Mouse (Mus musculus): ENCODE measurements around the gene Acvrl1.

The Acvrl1 gene

DNA sequence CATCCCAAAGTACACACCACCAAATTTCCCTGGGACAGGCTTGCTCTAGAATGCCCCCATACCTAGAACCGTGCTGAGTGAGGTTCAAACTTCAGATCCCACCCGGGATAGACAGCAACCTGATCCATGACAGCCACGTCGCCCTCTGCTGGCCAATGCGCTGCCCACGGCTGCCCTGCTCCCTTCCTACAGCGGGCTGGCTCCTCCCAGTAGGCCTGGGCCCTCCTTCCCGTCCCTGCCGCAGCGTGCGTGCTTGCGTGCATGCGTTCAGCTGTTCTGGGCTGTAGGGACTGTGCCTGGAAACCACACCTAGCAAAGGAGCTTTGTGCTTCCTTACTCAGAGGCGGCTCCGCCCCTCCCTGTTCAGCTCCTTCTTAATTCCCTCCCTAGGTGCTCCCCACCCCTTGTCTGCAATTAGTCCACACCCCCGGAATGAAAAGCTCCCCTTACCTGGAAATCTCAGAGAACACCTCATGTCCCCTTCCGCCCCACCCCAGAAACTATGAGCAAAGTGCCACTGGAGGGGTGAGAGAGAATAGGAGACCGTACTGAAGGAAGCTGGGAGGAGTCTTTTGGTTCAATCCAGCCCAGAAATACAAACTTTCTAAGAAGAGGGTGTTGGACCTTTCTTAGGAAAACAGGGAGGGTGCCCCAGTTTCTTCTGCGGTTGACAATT lies 17.2 kb downstream of the Acvrl1 start:
- TF ChIP-seq GATA4 (IDR thresholded peaks at IDR 0.05; ENCODE audit: insufficient replicate concordance, low read length) = no peak

DNA sequence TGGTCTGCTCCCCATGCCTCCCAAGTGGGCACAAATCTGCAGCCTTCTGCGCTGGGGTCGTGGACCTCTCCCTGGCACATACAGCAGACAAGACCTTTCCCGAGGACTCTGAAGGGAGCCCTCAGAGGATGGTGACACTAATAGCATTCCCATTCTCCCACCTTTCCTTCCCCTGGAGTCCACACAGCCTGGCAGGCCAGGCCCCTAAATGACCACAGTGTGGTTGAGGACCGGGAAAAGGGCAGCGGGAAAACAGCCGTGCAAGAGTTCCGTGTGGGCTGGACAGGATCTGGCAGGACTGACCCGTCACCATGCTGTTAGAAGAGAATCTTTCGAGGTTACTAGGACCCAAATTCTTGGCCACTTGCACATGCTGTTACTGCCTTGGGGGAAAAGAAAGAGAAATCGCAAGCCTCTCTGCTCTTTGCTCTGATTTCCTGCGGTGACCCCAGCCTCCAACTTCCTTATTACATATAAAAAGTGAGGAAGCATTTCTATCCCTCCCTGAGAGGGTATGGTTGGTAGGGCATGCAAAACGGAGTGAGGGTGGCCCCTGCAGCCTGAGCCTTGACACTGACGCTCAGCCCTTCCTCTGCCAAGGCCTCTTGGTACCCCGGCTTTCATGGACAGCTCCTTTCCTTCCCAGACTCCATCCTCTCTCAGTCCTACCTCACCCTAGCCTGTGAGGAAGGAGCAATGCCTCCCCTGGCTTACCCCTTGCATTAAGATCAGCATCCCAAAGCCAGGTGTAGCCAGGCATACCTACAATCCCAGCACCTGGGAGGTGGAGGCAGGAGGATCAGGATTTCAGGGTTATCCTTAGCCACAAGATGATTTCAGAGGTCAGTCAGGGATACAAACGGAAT lies 18.0 kb downstream of the Acvrl1 start:
- TF ChIP-seq GATA4 (IDR thresholded peaks at IDR 0.05; ENCODE audit: insufficient replicate concordance, low read length) = no peak

DNA sequence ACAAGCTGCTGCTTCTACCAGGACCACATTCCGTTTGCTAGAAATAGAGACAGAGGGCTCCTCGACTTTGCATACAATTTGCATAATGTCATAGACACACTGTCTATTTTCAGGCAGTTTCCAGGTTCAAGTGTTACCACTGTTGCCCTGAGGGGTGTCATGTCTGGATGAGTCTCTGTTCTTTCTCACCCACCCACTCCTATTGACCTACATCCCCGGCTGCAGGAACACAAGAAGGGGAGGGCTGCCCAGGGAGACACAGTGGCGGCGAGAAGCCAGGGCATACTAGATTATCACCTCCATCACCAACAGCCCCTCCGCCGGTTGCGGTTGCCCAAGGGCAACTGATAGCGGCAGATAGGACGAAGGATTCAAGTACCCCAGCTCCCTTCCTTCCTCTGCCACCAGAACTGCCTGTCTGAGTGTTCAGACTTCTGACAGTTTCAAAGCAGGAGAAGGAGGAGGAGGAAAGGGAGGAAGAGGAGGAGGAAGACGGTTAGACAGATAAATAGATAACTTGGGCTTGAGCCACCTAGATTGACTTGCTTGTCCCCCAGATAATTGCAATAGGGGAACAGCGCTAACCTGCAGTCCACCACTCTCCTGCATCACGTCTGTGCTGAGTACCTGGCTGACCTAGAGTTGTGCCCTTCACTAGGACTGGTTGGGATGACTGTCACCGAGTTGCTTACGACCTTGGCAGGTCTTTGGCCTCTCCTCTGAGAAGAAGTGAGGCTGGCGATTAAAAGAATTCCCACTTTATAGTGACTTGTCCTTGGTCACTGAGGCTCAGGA lies 19.0 kb downstream of the Acvrl1 start:
- TF ChIP-seq GATA4 (IDR thresholded peaks at IDR 0.05; ENCODE audit: insufficient replicate concordance, low read length) = no peak

DNA sequence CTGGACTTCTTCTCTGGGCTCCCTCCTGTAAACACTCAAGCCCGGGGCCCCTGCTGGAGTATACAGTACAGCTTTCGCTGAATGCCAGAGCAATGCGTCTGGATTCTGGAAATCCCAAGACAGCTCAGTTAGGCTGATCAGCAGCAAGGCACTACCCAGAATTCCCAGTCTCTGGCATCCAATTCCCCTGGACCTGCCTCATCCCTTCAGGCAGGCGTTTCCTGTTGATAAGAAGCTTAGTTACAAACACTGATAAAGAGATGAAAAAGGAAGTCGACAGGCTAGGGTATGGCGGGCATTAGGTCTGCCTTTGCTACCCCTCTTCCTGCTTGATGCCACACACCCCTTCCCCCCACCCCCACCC lies 19.6 kb downstream of the Acvrl1 start:
- TF ChIP-seq GATA4 (IDR thresholded peaks at IDR 0.05; ENCODE audit: insufficient replicate concordance, low read length) = peak; percentile 82; the same call in 1 of the 2 replicates

DNA sequence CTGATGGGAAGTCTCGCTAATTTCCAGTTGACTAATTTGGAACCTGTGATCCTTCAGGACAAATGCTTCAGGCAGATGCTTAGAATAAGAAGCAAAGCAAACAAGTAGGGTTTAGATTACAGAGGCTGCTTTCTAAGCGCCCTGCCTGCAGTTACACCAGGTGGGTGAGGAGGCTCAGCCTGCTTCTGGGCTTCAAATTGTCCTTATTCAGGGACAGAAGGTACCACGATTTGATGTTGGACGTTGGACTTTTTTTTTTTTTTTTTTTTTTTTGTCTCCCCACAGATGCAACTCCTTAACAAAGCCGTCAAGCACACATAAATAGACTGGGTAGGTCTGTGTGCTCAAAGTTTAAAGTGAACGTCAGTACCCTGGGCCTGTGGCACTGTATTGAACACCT lies 20.3 kb downstream of the Acvrl1 start:
- no peak for TF ChIP-seq GATA4 (IDR thresholded peaks at IDR 0.05; ENCODE audit: insufficient replicate concordance, low read length)

DNA sequence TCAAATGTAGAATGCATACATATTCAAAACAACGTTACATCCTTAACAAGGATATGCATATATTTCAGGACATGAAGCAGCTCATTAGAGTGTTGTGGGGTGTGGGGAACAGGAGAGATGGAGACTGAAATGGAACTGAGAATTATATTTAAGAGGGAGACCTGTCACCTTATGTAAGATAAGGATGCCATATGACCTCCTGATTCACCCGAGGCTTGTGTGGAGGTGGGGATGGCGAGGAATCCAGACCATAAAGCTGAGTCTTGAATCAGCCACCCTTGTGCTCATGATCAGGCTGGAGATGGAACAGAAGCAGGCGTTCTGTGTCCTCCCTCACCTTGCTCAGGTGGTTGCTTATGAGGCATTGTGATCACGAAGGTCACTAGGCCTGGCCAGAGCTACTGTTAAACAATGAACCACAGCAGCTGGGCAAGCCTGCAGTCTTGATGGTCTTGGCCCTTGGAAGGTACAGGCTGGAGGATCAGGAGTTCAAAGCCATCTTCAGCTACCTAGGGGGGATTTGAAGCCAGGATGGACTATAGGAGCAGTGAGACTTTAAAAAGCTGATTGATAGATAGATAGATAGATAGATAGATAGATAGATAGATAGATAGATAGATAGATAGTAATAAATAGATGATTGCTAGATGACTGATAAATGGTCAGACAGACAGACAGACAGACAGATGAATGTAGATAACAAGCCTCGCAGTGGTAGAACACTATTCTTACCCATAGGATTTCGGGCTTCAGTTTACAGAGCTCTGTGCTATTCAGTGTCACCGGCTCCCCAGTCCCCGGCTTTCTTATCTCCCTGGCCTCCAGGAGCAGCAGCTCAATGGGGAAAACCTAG lies 23.3 kb downstream of the Acvrl1 start:
- TF ChIP-seq GATA4 (IDR thresholded peaks at IDR 0.05; ENCODE audit: insufficient replicate concordance, low read length) = no peak

DNA sequence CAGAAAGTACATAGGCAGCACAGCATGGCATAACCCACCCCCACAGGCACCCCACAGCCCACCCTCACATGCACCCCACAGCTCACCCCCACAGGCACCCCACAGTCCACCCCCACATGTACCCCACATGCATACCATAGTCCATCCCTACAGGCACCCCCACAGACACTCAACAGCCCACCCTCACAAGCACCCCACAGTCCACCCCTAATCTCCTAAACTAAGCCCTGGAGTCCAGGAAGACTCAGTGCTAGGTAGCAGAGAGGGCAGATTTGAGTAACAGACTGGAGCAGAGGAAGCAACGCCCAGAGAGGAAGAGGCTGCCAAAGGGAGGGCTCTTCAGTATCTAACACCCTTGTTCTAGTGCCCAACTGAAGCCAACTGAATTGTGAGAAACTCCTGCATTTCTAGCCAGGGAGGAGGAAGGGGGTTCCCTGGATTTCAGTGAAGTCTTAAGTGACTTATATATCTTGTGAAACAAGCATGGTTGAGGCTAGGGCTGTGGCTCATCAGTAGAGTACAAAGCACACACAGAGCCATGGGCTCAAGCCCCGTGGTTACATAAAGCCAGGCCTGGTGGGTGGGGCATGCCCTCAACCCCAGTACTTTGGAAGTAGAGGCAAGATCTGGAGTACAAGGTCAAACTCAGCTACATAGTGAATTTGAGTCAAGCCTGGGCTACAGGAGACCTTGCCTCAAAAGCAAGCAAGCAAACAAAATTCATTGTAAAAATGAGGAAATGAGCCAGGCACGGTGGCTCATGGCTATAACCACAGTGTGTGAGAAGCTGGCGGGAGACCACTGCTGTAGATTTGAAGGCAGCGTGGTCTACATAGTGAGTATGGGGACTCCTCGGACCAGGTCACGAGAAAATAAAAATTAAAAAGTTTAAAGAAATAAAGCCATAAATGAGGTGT lies 26.6 kb downstream of the Acvrl1 start:
- no peak for TF ChIP-seq GATA4 (IDR thresholded peaks at IDR 0.05; ENCODE audit: insufficient replicate concordance, low read length)

DNA sequence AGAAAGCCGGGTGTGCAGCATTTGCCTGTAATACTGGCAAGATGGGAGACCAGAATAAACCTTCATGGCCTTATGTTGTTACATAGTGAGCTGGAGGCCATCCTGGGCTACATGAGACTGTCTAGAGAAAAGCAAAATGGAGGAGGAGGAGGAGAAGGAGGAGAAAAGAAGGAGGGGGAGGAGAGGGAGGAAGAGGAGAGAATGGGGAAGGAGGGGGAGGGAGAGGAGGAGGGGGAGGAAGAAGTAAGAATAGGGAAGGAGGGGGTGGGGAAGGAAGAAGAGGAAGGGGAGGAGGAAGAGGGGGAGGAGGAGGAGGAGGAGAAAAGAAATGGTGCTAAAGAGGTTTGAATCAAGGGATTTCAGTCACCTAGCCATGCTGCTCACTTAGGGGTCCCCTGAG lies 31.8 kb downstream of the Acvrl1 start:
- TF ChIP-seq GATA4 (IDR thresholded peaks at IDR 0.05; ENCODE audit: insufficient replicate concordance, low read length) = no peak

DNA sequence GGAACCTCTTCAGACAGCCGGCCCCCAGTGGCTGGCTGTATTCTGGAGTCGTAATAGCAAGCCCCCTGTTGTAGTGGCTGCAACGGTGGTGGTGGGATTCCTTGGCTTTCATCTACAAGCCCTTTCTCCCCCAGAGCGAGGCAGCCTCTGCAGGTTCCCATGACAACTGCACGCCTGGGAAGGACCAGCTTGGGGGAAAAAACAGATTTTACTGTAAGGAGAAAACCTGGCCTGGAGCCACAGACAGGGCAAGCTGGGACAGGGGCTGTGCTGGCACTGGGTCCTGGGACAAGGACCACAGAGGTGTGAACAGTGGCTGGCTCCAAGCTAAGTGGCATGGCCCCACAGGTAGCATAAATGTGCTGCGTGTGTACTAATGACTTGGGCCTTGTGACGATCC lies 32.3 kb downstream of the Acvrl1 start:
- TF ChIP-seq GATA4 (IDR thresholded peaks at IDR 0.05; ENCODE audit: insufficient replicate concordance, low read length) = no peak

DNA sequence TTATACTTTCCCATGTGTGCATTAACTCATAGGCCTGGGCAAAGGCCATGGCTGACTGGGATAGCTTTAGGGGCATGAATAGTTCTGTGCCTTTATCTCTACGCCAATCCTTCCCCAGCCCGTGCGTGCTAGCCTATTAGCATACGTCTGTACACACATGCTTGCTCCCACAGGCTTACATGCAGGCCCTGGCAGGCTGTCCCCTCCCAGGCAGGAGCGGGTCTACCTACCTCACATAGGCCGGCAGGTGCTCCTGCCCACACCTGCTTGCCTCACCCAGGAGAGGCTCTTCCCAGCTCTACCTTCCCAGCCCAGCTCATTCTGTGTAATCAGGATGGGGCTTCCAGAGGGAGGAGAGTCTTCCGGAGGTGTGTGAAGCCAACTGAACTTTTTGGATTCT lies 33.2 kb downstream of the Acvrl1 start:
- no peak for TF ChIP-seq GATA4 (IDR thresholded peaks at IDR 0.05; ENCODE audit: insufficient replicate concordance, low read length)

DNA sequence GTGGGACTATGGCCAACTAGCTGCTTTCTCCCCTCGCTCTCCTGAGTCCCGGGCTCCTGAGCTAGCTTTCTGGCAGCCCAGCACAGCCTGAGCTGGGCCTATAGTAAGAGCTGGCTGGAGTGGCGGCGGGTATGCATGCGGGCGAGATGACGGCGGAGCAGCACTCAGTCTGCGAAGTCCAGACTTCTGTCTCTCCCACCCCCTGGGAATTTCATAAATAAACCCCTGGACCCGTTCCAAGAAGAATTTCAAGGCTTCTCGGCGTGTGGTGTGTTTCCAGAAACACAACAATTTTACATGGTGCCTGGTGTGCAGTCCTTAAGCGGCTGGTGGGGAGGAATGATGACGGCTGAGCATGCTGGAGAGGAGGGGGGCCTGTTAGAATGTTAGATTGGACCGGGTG lies 34.7 kb downstream of the Acvrl1 start:
- TF ChIP-seq GATA4 (IDR thresholded peaks at IDR 0.05; ENCODE audit: insufficient replicate concordance, low read length) = no peak

DNA sequence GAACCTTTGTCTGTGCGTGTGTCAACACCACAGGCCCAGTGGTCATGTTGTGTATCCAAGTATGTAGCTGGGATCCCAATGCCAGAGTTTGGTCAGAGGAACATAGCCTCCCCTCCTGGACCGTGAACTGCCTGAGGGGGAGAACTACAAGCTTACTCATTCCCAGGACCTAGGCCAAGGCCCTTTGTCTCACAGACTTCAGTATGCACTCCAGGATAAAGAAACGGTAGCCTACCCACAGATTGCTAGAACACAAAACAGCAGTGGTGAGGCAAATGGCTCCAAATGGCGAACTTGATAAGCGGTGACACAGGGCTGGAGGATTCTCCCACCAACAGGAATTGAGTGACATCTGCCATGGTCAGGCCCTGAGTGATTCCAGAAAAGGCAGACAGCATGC lies 35.5 kb downstream of the Acvrl1 start:
- TF ChIP-seq GATA4 (IDR thresholded peaks at IDR 0.05; ENCODE audit: insufficient replicate concordance, low read length) = no peak

DNA sequence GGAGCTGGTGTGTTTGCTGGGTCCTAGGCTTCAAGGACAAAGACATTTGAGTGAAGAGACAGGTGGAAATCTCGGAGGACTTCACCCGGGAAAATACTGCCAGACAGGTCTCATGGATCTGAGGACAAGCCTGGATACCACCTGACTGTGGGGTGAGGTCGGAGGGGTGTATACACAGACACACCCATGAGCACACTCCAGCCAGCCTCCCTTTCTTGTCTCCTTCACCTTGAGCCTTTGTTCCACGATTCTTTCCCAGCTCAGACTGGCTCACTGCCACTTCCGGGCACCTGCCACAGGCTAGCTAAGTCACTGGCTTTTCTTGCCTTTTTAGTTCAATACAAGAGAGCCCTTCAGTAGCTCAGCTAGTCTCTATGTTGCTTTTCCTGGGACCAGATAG lies 36.0 kb downstream of the Acvrl1 start:
- TF ChIP-seq GATA4 (IDR thresholded peaks at IDR 0.05; ENCODE audit: insufficient replicate concordance, low read length) = no peak

All from liver, adult (tissue).